Mouse (Mus musculus): ENCODE data around the gene Itpr2. TPM values are rescaled to one million over a fixed set of nuclear protein-coding genes. Genes with fewer than 3 reads are reported as not detected.

Gene Itpr2
- total RNA-seq, 2 experiments from 2014 or later, result 39.6 to 41.7 TPM

DNA sequence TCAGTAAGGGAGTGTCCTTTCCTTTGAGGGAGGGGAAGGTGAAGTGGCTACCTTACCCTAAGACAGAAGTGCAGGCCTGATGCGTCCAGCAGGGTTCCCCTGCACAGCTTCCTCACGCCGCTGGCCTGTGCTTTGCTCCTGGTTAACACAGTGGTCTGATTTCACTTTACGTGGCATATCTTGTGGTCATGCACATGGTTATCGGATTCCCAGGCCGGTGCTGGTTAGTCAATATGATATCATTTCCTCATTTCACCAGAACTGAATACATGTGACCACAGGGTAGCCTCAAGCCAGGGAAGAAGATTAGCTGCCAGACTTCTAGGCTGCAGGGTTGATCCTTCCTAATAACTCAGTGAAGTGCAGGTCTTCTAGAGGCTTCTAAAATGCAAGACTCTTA is 381.9 kb downstream of the Itpr2 start:
- no peak for DNase-seq (ENCODE audit: low spot score in 2 of 2)

GRCm38 (mm10) chr6:146114731-146115302 is 387.2 kb downstream of the Itpr2 start:
- no peak for DNase-seq (ENCODE audit: low spot score in 2 of 2)

- DNase-seq (ENCODE audit: low spot score in 2 of 2), result no peak
Measured at GRCm38 (mm10) chr6:146114071-146114470, 388.0 kb downstream of the Itpr2 start.

DNA sequence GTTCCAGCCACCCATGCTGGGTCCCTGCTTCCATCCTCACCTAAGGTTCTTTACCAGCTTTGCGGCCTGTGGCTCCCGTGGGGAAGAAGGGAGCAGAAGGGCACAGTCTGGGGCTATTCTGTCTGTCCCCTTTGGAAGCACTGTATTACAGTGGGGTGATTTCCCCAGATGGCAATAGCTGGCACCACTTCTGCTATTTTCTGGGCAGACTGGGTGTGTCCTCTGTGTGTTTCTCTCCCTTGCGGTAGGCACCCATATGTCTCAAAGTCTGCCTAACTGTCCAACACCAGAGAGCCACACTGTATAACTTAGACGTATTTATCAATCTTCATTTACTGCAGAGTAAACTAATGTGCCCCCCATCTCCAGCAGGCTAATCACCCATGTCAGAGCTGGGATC is 388.9 kb downstream of the Itpr2 start:
- DNase-seq (ENCODE audit: low spot score in 2 of 2), result no peak

- DNase-seq (ENCODE audit: low spot score in 2 of 2), result no peak
Measured at GRCm38 (mm10) chr6:146112211-146112610, 389.8 kb downstream of the Itpr2 start.

DNA sequence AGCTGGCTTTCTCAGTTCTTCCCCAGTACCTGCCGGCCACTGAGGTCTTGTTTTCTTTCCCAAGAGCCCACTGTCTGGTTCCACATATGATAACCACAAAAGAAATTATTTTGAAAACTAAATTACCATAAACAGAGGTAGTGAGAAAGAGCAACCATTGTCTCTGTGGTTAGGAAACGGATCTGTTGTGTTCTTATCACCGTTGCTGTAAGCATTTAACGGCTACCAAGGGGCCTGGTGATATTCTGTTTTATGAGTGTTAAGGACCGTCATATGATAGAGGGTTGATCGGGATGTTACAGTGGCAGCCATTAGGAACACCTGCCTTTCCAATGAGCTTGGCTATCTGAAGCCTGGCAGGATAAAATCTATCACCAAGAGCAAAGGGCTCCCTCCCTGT is 390.2 kb downstream of the Itpr2 start:
- no peak for DNase-seq (ENCODE audit: low spot score in 2 of 2)

DNA sequence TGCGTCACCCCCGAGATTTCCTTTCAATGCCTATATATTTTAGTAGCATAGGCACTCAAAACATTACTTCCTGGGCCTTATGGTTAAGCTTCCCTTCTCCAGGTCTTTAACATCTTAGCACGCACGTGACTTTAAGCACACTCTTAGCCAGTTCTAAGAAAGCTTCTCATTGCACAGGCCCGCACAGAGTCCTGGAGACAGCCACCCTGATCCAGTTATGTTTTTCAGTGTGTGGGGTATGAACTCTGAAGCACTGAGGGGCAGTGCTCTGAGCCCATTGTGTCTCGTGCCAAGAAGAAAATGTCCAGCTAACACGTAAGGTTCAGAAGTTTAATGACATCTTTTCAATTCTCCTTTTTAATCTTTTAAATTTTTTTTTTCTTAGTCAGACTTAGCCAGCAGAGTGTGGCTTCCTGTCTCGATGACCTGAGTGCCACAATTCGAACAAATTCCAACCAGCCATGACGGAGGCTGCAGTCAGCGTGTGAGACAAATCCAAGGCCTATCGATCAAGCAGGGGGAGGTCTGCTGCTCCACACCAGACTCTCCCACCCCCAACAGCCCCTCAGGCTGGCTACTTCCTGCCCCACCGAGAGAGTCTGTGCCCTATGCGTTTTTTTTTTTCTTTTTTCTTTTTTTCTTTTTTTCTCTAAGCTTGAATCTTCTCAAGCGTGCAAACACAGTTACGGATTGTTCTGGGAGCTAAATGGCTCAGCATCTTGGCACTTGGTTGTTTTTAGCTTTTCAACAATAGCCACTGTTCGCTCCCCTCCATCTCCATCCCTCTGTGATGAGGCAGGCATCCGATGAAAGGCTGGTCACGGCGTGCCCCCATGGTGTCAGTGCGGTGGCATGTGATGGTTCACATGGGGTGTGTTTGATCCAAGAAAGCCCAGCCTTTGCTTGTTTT is 390.9 kb downstream of the Itpr2 start:
- DNase-seq (ENCODE audit: low spot score in 2 of 2), result no peak

DNA sequence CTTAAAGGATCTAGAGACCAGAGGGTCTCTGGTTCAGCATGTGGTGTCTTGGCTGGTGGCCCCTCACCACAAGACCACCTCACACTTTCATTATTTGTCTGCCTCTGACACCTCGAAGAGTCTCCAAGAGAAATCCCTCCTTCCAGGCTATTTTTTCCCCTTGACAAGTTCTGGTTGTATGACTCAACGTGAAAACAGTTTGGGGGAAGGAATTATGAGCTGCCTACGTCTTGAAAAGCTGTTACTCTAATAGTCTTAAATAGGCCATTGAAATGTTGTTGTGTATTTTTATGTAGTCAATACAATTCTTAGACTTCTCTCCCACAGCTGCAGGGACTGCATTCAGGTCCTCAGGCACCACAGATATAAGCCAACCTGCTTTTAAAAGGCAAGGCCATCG is 391.6 kb downstream of the Itpr2 start:
- DNase-seq (ENCODE audit: low spot score in 2 of 2), result no peak

- DNase-seq (ENCODE audit: low spot score in 2 of 2), result no peak
Measured at GRCm38 (mm10) chr6:146108695-146109094, 393.3 kb downstream of the Itpr2 start.

GRCm38 (mm10) chr6:146107117-146107832 is 394.7 kb downstream of the Itpr2 start:
- no peak for DNase-seq (ENCODE audit: low spot score in 2 of 2)

- no peak for DNase-seq (ENCODE audit: low spot score in 2 of 2)
Measured at GRCm38 (mm10) chr6:146083056-146083961, 418.7 kb downstream of the Itpr2 start.

DNA sequence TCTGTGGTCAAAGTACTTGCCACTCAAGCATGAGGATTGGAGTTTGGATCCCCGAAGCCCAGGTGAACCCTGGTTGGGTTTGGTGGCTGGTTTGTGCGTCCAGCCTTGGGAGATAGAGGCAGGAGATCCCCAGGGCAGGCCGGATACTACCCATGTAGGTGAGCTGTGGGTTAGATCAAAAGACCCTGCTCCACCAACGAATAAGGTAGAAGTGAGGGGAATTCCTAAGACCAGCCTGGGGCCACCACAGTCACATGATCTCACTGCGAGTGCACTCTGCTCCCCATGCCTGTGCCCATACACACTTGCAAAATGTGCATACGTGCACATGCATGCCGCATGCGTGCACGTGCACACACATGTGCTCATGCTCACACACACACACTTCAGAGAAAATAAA is 419.5 kb downstream of the Itpr2 start:
- no peak for DNase-seq (ENCODE audit: low spot score in 2 of 2)

DNA sequence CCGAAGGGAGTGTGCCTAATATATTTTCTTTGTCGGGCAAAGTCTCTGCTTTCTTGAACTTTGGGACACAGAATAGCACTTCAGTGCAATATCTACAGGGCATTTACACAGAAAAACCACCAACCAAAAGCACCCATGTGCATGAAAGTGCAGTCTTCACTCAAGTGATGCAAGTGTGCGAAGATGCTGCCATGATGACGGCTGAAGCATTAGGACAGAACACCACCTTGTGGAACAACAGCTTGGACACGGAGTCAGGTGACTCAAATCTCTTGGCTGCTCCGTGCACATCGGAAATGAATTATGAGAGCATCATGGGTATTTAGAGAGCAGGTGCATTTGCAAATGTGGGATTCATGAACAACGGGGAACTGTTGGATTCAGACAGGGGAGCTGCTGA is 420.4 kb downstream of the Itpr2 start:
- DNase-seq (ENCODE audit: low spot score in 2 of 2), result no peak

- no peak for DNase-seq (ENCODE audit: low spot score in 2 of 2)
Measured at GRCm38 (mm10) chr6:146080546-146081512, 421.2 kb downstream of the Itpr2 start.

- DNase-seq (ENCODE audit: low spot score in 2 of 2), result no peak
Measured at GRCm38 (mm10) chr6:146079734-146080443, 422.1 kb downstream of the Itpr2 start.

- peak; percentile 75 to 82 for DNase-seq (ENCODE audit: low spot score in 2 of 2)
Measured at GRCm38 (mm10) chr6:146079261-146079660, 422.8 kb downstream of the Itpr2 start.

DNA sequence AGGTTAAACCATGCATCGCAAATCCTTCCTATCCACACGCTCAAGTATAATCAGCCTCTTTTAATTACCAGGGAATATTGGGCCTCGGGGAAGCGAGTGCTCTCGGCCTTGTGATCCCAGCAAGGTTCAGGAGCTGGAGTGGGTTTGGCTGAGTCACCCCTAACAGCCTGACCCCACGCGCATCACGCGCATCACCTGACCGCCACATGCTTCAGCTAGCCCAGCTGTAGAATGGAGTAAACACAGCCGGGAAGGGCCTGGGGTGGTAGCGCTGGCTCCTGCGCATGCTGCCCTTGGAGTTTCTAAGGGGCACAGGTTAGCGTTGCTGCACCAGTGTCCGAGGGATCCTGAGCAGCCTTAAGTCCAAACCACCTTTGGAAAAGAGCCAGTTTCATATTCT is 423.9 kb downstream of the Itpr2 start:
- DNase-seq (ENCODE audit: low spot score in 2 of 2), result no peak

- DNase-seq (ENCODE audit: low spot score in 2 of 2), result no peak
Measured at GRCm38 (mm10) chr6:146077124-146077889, 424.7 kb downstream of the Itpr2 start.
